Mouse (Mus musculus) cortical plate, adult 2 months (tissue): ENCODE data around the gene Cops2.

ENCODE experiments used
- CTCF ChIP-seq: fragments of 200-500 bp; IDR thresholded peaks from 2 replicates; pipeline ENCODE4 v1.5.1; 2011; ENCODE audit warnings: mild to moderate bottlenecking, control low read depth, low read length; ENCODE audit not compliant: insufficient read depth; ENCODE audit errors: extremely low read depth
- POLR2A ChIP-seq: fragments of 200-500 bp; IDR thresholded peaks from 2 replicates; pipeline ENCODE4 v1.6.1; 2011; ENCODE audit warnings: mild to moderate bottlenecking, low read length, control low read depth; ENCODE audit not compliant: insufficient read depth; ENCODE audit errors: extremely low read depth

GRCm38 (mm10) chr2:125795118-125795517 is 63.8 kb downstream of the Cops2 start:
- TF ChIP-seq CTCF (no peak), POLR2A (no peak)
